ENCODE assay signal across 21 mouse cellular contexts in genomic region chr13:70127310-70127709, GRCm38 (mm10).
DNase-seq lines count a peak whose midpoint lies in the region.
"Had no signal": no experiment of that assay in that cellular context is flagged by ENCODE, and none has a peak within 500 bp of the region (broad histone marks: within the 10 kb centered on the region; RNA-seq: fewer than 3 reads in every experiment).

No protein-coding gene starts in this region.

- intact Hi-C loops in left cerebral cortex, postnatal 25 days (cut with DNase I): loop anchor here (5.0 kb wide), 1 partner anchor 65 kb away; no protein-coding TSS in a partner anchor

- DNase-seq in frontal cortex, adult 2 months (ENCODE audit: extremely low spot score in 1 of 2, low spot score in 1 of 2): peak; percentile 10 to 41
- DNase-seq in frontal cortex, postnatal 14 days (ENCODE audit: low spot score in 2 of 2): no peak
- peak; percentile 21 to 68 for DNase-seq in left cerebral cortex, postnatal 25 days (ENCODE audit: low spot score in 2 of 2)
- no peak for DNase-seq in left cerebral cortex, adult 11 months (ENCODE audit: low spot score)
- peak; percentile 22 to 31 for DNase-seq in right cerebral cortex, adult 2 months (ENCODE audit: low spot score in 2 of 2)
- no peak for DNase-seq in right cerebral cortex, postnatal 14 days
- peak; percentile 14 to 17 for DNase-seq in right cerebral cortex, postnatal 36 days (ENCODE audit: low spot score in 2 of 2)
- no peak for DNase-seq in retina, embryonic 14.5 days (ENCODE audit: low spot score)
- DNase-seq: adrenal gland, adult 2 months; B cell, adult 2 months; cerebellum, adult 18-20 months; cerebellum, postnatal 25 days; gastrocnemius, postnatal 25 days; heart, adult 2 months; heart, postnatal 14 days; kidney, adult 8-10 months; kidney, postnatal 10 days; lung, postnatal 10 days; midbrain, embryonic 14.5 days; retina, postnatal 1 day; thymus, postnatal 14 days had no signal

Comparison
In these comparisons a context has a peak if more than half of its experiments do, and no peak if none do; other contexts are left out.
1. DNase-seq: peak in frontal cortex, adult 2 months (2 of 2), left cerebral cortex, postnatal 25 days (2 of 2), right cerebral cortex, adult 2 months (2 of 2) and right cerebral cortex, postnatal 36 days (2 of 2); none in frontal cortex, postnatal 14 days (0 of 2), left cerebral cortex, adult 11 months (single experiment), right cerebral cortex, postnatal 14 days (single experiment) and retina, embryonic 14.5 days (single experiment).